Mouse (Mus musculus) lung, embryonic 14.5 days (tissue): Measurements from ENCODE around the gene Trappc11. TPM values are rescaled to one million over a fixed set of nuclear protein-coding genes. Genes with fewer than 3 reads are reported as not detected.

Experiments used
- ATAC-seq: fragments of 200-750 bp; cut with Nextera tagmentation; 2 replicates; pipeline ENCODE4 v1.8.0; 2017; ENCODE audit warnings: mild to moderate bottlenecking, moderate TSS enrichment, moderate library complexity; ENCODE audit not compliant: insufficient read depth
- DNase-seq: peaks from one replicate; pipeline ENCODE4 v3.0.0-alpha.2; 2015
- H3K27ac ChIP-seq: fragments of 300-500 bp; sonication (generic); 2 replicates; pipeline ENCODE4 v1.5.1; 2014; ENCODE audit warnings: low read depth, mild to moderate bottlenecking, moderate library complexity
- H3K27me3 ChIP-seq: fragments of 300-500 bp; sonication (generic); 2 replicates; pipeline ENCODE4 v1.6.1; 2014; ENCODE audit warnings: low read length, control low read depth; ENCODE audit not compliant: insufficient read depth
- H3K36me3 ChIP-seq: fragments of 300-500 bp; sonication (generic); 2 replicates; pipeline ENCODE4 v1.6.1; 2014; ENCODE audit warnings: control low read depth; ENCODE audit not compliant: insufficient read depth
- H3K4me1 ChIP-seq: fragments of 300-500 bp; sonication (generic); 2 replicates; pipeline ENCODE4 v1.6.1; 2014; ENCODE audit warnings: antibody characterized with exemption, control low read depth; ENCODE audit not compliant: insufficient read depth
- H3K4me2 ChIP-seq: fragments of 300-500 bp; sonication (generic); 2 replicates; pipeline ENCODE4 v1.6.1; 2014; ENCODE audit warnings: mild to moderate bottlenecking
- H3K4me3 ChIP-seq: fragments of 300-500 bp; sonication (generic); 2 replicates; pipeline ENCODE4 v1.5.1; 2014; ENCODE audit warnings: low read depth, low read length
- H3K9ac ChIP-seq: fragments of 300-500 bp; sonication (generic); 2 replicates; pipeline ENCODE4 v1.6.1; 2014
- H3K9me3 ChIP-seq: fragments of 300-500 bp; sonication (generic); 2 replicates; pipeline ENCODE4 v1.6.1; 2016; ENCODE audit warnings: low read depth, low read length, control low read depth
- CTCF ChIP-seq: IDR thresholded peaks from 2 replicates; pipeline ENCODE4 v1.5.1; 2016; ENCODE audit warnings: antibody characterized with exemption, low read depth
- WGBS: fragments of 180-500 bp; shearing (Covaris S2); extraction: QIAGEN DNeasy Blood & Tissue Kit; methylation state at CpG from one replicate; pipeline ENCODE4 v1.1.7; 2014; 5-methylcytosine and 5-hydroxymethylcytosine counted together
- polyA plus RNA-seq: library from polyadenylated mRNA; unstranded; fragments of >200 nt; fragmentation: Nextera tagmentation; extraction: Ambion mirVana; gene quantifications from 2 replicates; pipeline ENCODE4 v1.2.1, GENCODE M21; 2014

Gene Trappc11
- polyA plus RNA-seq, 1 experiment from 2014 or later: 31.1 TPM

DNA sequence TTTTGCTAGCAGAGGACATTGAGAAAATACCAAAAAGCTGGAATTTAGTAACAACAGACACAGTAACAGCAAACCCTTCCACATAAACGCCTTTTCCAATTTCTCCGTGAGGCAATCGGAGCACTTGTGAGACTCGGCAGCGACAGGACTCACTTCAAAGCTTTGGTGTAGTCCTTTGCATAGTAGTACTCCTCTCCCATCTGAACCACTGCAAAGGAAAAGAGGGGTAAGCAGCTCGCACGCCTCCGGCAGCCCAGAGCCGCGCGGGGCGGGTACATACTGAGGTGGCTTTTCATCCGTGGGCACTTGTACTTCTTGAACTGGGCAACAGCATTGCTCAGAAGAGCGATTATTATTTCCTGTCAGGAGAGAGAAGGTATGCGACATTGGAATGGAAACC, 19.7 kb downstream of the Trappc11 start:
- no peaks in the 10 kb centered on the region for H3K4me1 ChIP-seq
- no peaks in the 10 kb centered on the region for H3K9me3 ChIP-seq
- DNase-seq (no peak), ATAC-seq (no peak)
- no peak overlapping the region for H3K4me3 ChIP-seq
- H3K27me3 ChIP-seq: no peaks in the 10 kb centered on the region
- no peak for TF ChIP-seq CTCF
- peaks cover 67% of the 10 kb centered on the region for H3K36me3 ChIP-seq
- H3K9ac ChIP-seq: no peak overlapping the region
- H3K27ac ChIP-seq: no peak overlapping the region
- WGBS: 96% methylated on average over 15 of the region's 15 CpGs
- H3K4me2 ChIP-seq: no peak overlapping the region

DNA sequence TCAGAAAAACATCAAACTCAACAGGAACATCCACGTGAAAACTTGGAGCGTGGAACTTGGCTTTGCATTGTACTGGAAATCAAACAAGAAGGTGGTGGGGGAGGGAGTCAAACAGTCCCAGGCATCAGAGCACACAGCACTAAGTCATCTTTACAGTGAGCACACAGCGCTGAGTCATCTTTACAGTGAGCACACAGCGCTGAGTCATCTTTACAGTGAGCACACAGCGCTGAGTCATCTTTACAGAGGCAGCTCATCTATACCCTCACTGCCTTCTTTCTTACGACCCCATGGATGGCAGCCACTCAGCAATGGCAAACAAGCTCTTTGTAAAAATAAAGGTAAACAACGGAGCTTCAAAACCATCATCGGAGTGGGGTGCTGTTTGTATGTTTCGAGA, 22.3 kb downstream of the Trappc11 start:
- Histone ChIP-seq H3K27me3 (no peaks in the 10 kb centered on the region), H3K36me3 (peaks cover 69% of the 10 kb centered on the region), H3K4me3 (no peak overlapping the region), H3K27ac (no peak overlapping the region), H3K9me3 (no peaks in the 10 kb centered on the region), H3K9ac (no peak overlapping the region), H3K4me2 (no peak overlapping the region), H3K4me1 (no peaks in the 10 kb centered on the region)
- DNase-seq: no peak
- no peak for ATAC-seq
- TF ChIP-seq CTCF: no peak
- WGBS: 84% methylated on average over 9 of the region's 9 CpGs

DNA sequence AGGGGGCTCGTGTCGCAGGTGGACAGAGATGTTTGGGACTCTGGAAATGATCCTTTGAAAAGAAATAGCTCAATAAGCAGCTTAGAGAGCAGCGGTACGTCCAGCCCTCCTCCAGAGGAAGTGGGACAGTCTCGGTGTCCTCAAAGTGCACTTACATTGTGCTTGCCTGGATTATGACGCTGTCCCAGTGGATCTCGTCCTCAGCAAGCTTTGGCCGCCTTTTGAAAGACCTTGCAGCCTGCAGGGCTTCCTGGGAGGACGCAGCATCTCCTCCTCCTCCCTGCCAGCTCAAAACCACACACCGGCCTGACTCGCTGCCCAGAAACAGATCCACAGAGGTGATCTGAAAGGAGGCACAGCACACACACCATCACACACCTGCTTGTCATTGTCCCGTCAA, 27.8 kb downstream of the Trappc11 start:
- H3K4me3 ChIP-seq: no peak overlapping the region
- WGBS: 92% methylated on average over 12 of the region's 12 CpGs
- H3K4me1 ChIP-seq: no peaks in the 10 kb centered on the region
- no peaks in the 10 kb centered on the region for H3K9me3 ChIP-seq
- no peak for DNase-seq
- ATAC-seq: no peak
- H3K27ac ChIP-seq: no peak overlapping the region
- H3K36me3 ChIP-seq: peaks cover 73% of the 10 kb centered on the region
- TF ChIP-seq CTCF: no peak
- H3K27me3 ChIP-seq: no peaks in the 10 kb centered on the region
- no peak overlapping the region for H3K4me2 ChIP-seq
- H3K9ac ChIP-seq: no peak overlapping the region

DNA sequence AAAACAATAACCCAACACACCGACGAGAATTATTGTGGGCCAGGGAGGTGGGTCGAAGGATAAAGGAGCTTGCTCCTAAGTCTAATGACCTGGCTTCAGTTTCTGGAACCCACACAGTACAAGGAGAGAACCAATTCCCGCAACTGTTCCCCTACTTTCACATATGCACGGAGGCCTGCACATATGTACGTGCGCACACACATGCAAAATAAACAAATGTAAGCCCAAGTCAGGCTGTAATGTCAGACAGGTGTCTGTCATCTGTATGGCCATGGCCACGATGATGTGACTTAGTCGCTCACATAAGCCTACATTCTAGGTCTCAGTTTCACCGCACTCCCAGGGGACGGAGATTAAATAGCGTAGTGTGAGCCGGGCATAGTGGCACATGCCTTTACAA, 30.7 kb downstream of the Trappc11 start:
- Histone ChIP-seq H3K27ac (no peak overlapping the region), H3K4me3 (no peak overlapping the region), H3K9ac (no peak overlapping the region), H3K4me1 (no peaks in the 10 kb centered on the region), H3K9me3 (no peaks in the 10 kb centered on the region), H3K27me3 (no peaks in the 10 kb centered on the region), H3K4me2 (no peak overlapping the region), H3K36me3 (peaks cover 66% of the 10 kb centered on the region)
- WGBS: 93% methylated on average over 13 of the region's 13 CpGs
- no peak for ATAC-seq
- DNase-seq: no peak
- no peak for TF ChIP-seq CTCF

DNA sequence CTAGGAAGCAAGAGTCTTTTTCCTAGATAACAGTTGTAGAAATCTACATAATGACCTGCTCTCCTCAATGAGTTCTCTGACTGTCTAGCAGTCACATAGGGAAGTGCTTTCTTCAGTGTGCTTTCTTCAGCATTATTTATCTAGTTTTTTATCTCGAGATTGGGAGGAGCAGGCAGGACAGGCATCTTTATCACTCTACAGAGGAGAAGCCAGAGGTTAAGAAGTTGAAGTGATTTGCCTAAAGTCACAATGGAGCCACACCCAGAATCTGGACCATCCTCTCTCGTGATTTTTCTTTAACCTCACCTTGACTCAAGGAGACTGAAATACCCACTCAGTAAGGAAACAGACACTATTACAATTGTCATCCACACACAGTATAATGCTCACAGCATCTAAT, 31.3 kb downstream of the Trappc11 start:
- WGBS: 67% methylated on average over 2 of the region's 2 CpGs
- Histone ChIP-seq H3K9ac (no peak overlapping the region), H3K9me3 (no peaks in the 10 kb centered on the region), H3K27me3 (no peaks in the 10 kb centered on the region), H3K4me1 (no peaks in the 10 kb centered on the region), H3K36me3 (peaks cover 69% of the 10 kb centered on the region), H3K4me3 (no peak overlapping the region), H3K27ac (no peak overlapping the region), H3K4me2 (no peak overlapping the region)
- no peak for TF ChIP-seq CTCF
- DNase-seq (no peak), ATAC-seq (no peak)

DNA sequence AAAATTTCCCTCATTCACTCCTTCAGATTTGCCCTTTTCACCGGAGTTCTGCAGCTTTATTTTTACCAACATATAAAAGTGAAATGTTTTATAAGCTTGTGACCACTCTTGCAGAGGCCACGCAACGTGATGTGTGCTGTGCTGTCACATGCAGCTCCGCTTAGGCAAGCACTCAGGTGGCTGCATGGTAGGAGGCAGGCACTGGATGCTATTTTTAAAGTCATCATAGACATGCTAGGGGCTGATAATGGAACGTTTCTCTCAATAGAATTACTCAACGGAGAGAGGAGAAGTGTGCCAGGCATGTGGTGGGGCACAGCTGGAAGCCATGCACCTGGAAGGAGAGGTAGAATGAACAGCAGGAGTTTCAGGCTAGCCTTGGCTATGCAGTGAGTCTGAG, 37.8 kb downstream of the Trappc11 start:
- Histone ChIP-seq H3K4me2 (no peak overlapping the region), H3K27ac (no peak overlapping the region), H3K36me3 (peaks cover 76% of the 10 kb centered on the region), H3K4me1 (no peaks in the 10 kb centered on the region), H3K9ac (no peak overlapping the region), H3K9me3 (no peaks in the 10 kb centered on the region), H3K27me3 (no peaks in the 10 kb centered on the region), H3K4me3 (no peak overlapping the region)
- no peak for ATAC-seq
- WGBS: 76% methylated on average over 6 of the region's 6 CpGs
- TF ChIP-seq CTCF: no peak
- DNase-seq: no peak

DNA sequence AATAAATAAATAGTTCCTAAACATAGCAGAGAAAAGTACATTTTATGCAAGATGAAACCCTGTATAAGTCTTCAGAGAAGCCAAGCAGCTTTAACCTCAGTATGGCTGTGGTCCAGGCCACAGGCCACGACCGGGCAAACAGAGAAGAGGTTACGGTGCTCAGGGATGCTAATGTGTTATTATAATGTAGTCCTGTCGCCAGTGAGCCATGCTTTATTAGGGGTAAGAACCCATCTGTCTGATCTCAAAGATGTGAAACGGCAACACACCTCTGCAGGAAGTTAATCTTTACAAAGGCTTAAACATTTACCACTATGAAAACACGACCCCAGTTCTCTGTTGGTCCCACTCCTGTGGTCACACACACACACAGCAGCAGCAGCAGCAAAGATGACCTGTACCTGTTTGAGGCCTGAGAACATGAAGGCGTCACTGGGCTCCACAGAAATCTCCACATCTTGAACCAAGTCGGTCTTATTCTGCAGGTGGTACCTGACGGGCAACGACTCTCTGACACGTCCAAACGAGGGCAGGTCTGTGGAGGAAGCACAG, 38.6 kb downstream of the Trappc11 start:
- no peaks in the 10 kb centered on the region for H3K4me1 ChIP-seq
- no peak overlapping the region for H3K9ac ChIP-seq
- TF ChIP-seq CTCF: no peak
- H3K27ac ChIP-seq: no peak overlapping the region
- no peaks in the 10 kb centered on the region for H3K9me3 ChIP-seq
- no peaks in the 10 kb centered on the region for H3K27me3 ChIP-seq
- H3K4me2 ChIP-seq: no peak overlapping the region
- WGBS: 64% methylated on average over 12 of the region's 12 CpGs
- ATAC-seq (no peak), DNase-seq (no peak)
- H3K36me3 ChIP-seq: peaks cover 74% of the 10 kb centered on the region
- H3K4me3 ChIP-seq: no peak overlapping the region

DNA sequence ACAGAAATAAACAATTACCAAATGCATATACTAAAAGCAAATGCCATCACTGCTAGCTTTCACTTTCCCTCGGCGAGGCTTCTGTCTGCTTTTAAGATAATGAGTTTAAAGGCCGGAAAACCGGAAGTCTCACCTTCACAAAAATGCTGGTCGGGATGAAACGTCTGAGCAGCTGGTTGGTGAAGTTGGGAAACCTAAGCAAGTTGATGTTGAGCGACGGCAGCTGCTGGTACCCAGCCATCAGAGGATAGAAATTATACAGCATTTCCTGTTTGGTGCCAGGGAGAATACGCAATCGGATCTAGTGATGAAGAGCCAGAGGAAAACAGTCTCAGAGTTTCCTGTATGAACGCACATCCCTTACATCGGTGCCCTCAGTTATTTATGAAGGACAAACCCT, 40.2 kb downstream of the Trappc11 start:
- DNase-seq (no peak), ATAC-seq (no peak)
- no peaks in the 10 kb centered on the region for H3K4me1 ChIP-seq
- no peak overlapping the region for H3K4me2 ChIP-seq
- H3K27me3 ChIP-seq: no peaks in the 10 kb centered on the region
- H3K4me3 ChIP-seq: no peak overlapping the region
- peaks cover 71% of the 10 kb centered on the region for H3K36me3 ChIP-seq
- WGBS: 74% methylated on average over 12 of the region's 12 CpGs
- H3K9ac ChIP-seq: no peak overlapping the region
- H3K27ac ChIP-seq: no peak overlapping the region
- no peak for TF ChIP-seq CTCF
- no peaks in the 10 kb centered on the region for H3K9me3 ChIP-seq
